Mouse (Mus musculus) large intestine, adult 2 months (tissue): ENCODE results near the gene Sec22b. TPM values are rescaled to one million over a fixed set of nuclear protein-coding genes. Genes with fewer than 3 reads are reported as not detected.
A peak's percentile ranks its signal among the peaks of the same experiment; 100 is the strongest.

ENCODE experiments used
- DNase-seq: peaks from one replicate; pipeline ENCODE4 v3.0.0-alpha.2; 2012; ENCODE audit warnings: low read depth, low spot score
- WGBS: fragments of 180-500 bp; shearing (Covaris S2); methylation state at CpG from one replicate; pipeline ENCODE4 v1.1.7; 2018; 5-methylcytosine and 5-hydroxymethylcytosine counted together
- polyA plus RNA-seq: library from polyadenylated mRNA; depleted of rRNA; stranded (reverse); fragments of >200 nt; gene quantifications from 2 replicates; pipeline ENCODE4 v1.2.3, GENCODE M21; 2012; rRNA removed

Gene Sec22b
- 32.2 and 46.1 TPM in 2 replicates for polyA plus RNA-seq

DNA sequence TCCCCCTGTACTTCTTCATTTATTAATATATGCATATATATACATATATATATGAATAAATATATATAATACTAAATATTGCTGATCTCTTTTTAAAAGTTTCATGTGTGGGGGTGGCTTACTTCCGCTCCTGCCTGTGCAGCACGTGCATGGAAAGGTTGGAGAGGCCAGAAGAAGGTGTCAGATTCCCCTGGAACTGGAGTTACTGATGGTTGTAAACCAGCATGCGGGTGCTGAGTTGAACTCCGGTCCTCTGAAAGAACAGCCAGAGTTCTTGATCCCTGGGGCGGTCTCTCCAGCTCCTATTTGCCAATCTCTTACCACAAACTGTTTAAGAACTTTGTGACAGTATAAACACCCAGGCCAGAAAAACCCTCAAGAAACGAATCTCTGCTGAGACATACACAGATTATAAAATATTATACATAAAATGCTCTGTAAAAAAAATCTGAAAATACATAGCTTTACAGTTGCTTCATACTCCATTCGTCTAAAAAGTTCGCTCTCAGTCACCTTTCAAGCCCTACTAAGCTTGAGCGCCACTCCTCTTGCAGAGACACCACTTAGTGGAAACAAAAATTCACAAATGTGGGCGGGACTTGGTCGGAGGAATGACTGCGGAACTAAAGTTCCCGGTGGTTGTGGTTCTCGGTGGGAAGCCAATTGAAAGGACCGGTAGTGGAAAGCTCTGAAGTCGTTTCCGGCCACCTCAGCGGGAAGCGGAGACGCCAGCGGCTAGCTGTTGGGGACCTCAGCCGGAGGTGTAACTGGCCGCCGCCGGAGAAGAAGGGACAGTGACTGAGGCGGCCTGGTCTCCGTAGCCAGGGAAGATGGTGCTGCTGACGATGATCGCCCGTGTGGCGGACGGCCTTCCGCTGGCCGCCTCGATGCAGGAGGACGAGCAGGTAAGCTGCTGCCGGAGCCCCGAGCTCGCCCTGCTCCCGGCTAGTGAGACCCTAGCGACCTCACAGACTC is at the start of gene Sec22b:
Gene Sec22b (plus strand): TSS at position 675 of the 975 bp plus-strand sequence.
- DNase-seq = peak; percentile 69
- WGBS = 2% methylated on average over 41 of the region's 41 CpGs

DNA sequence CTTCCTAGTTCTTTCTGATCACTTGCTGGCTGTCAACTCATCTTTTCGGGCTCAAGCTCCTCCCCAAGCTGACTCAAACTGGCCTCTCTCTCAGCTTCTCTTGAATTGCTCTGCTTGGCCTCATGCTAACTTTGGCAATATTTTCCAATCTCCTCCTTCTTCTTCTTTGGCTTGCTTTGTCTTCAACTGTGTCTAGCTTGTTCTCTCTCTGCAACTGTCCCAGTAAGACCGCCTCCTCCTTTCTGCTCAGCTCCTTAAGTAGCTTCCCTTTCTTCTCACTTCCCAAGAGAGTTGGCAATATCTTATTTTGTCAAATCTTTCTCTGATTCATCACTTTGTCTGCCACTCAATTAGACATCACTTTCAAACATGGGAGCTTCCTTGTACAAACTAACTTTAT is 49.2 kb upstream of the Sec22b start:
- no peak for DNase-seq
- 89% methylated on average over 2 of the region's 2 CpGs for WGBS

DNA sequence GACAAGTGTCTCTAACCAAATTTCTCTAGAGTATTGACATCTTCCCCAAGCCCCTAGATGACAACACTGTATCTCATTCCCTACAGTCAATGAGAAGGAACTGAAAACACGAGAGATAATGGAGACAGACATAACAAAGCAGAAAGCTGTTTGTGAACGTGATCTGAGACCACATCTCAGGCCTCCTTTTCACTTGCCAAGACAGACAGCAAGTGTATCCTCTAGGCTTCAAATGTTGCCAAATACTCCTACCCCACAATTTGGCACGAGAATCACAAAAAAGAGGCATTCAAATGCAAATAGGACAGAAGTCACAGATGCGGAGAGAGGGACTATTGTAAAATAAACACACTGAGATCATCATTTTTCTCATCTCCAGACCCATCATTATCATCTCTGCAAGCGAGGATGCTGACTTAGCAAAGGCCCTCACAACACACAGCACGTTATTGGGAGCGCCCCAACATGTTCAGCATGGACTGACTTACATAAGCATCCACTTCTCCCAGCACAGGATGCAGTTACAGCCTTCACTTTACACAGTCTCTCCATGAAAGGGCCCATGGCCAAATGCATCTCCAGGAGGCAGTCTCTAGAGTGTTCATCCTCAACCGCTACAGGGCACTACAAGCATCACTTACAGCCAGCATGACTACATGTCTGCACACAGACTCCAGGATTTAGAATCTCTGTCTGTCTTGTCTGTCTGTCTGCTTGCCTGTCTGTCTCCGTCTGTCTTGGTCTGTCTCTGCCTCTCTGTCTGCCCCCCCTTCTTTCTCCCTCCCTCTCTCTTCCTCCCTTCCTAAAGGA is 46.2 kb upstream of the Sec22b start:
- 83% methylated on average over 9 of the region's 9 CpGs for WGBS
- DNase-seq = no peak

DNA sequence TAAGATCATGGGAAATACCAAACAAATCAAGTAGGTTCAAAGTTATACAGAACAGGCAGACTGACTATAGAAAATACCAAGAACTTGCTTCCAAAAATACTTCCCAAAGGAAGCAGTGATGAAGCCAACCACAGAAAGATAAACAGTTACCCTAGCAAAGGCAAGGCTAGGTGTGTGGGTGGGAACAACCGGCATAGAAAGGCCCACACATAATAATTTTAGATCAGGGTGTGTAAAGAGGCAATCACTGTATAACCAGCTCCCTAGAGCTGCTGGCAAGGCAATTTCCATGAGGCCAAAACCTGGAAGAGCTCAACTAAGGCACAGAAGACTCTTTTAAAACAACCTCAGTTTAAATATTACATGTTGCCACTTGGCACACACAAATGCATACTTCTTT is 41.6 kb upstream of the Sec22b start:
- DNase-seq = no peak
- 28% methylated on average over 1 of the region's 1 CpGs for WGBS

DNA sequence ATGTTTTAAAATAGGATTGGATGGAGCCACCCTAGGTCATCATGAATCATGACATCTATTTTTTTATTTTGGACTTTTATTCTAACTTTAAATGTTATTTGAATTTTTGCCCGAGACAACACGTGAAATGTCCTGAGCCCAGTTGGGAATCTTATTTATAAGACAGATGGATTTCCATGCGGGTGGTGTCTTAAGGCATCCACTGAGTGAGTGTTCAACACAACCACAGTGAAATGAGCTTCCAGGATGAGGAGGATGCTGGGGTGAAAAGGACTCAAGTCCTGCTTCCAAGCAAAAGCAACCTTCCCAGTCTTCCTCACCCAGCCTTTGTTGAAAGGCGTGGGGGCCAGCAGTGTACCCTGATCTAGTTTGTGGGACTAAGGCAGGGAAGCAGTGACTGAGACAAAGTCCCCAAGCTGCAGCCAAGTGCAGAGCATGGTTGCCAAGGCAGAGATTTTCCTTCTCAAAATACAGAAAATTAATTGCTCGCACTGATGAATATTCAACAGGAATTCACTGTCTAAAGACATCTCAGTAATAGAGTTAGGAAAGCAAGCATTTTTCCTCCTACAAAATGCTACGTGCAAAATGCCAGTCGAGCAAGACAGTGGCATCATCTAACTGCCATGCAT is 40.1 kb upstream of the Sec22b start:
- 88% methylated on average over 7 of the region's 7 CpGs for WGBS
- DNase-seq = no peak

GRCm38 (mm10) chr3:97866696-97867095 is 34.3 kb upstream of the Sec22b start:
- WGBS = 36% methylated on average over 4 of the region's 4 CpGs
- no peak for DNase-seq

DNA sequence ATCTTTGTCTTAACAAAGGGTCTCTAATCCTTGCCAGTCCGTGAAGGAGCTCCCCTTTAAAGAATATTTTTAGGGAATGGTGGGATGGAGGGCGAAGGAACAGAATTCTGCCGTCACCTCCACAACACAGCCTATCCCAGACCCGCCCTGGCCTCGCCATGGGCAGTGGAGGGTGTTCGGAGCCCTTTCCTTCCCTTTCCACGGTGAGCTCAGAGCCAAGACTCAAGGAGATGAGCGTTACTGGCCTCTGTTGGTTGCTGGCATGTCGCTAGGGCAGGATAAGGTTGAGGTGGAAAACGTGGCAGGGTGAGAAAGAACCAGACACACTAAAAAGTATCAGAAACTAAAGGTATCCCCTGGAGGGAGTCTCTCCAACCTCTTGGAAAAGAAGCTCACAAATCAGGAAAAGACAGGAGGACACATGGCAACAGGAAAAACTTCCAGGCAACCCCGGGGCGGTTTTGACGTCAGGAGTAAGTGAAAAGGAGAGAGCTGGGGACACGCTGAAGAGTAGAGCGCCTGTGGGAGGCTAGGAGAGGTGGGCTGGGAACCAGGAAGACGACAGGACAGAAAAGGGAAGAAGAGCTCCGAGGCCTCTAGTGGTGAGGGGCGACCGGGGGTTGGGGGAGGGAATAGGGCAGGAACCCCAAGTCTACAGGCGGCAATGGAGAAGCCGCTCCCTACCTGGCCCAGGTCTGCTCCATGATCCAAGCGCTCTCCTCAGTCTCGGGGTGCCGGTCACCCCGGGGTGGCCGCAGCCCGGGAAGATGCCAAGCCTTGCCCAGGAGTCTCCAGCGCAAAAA is 33.6 kb upstream of the Sec22b start:
- WGBS = 4% methylated on average over 28 of the region's 28 CpGs
- DNase-seq = no peak

DNA sequence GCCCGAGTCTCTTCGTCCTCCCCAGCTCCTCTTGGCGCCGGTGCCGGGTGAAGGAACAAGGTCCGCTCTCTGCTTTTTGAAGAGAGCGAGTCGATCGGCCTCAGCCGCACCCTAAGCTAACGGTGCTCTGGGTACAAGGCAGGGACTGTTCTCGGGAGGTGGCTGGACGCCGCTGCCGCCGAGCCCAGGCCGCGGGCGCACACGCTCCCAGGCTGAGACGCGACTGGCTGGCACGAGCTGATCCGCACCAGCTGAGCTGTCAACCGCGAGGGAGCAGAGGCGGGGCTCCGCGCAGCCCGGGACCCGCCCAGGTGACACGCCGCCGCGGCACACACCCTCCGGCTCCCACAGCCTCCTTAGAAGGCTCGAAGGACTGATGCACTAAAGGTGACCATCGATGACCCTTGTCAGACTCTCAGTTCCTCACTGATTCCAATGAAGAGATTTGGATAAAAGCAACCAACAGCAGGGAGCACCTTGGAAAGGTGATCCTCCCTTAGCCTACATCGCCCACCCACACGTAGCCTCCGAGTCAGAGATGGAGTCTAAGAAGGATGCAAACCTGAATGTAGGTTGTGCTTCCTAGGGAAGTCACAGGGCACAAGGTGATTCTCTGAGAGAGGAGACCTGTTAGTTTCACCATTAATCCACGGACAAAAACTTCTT is 32.8 kb upstream of the Sec22b start:
- no peak for DNase-seq
- WGBS = 3% methylated on average over 42 of the region's 42 CpGs

DNA sequence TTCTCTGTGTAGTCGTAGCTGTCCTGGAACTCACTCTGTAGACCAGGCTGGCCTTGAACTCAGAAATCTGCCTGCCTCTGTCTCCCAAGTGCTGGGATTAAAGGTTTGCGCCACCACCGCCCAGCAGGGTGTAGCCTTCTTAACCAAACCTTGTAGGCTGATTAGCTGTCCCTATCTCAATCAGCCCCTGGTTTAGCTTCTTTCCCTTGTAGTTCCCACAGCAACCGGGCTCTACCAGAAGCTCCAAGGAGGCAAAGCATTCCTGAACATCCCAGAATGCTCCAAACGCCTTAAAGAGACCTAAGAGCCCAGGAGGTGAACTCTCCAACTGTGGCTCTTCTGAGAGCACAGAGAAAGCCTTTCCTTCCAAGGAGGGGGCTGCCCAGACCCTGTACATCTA is 32.3 kb upstream of the Sec22b start:
- WGBS = 57% methylated on average over 5 of the region's 5 CpGs
- DNase-seq = no peak

DNA sequence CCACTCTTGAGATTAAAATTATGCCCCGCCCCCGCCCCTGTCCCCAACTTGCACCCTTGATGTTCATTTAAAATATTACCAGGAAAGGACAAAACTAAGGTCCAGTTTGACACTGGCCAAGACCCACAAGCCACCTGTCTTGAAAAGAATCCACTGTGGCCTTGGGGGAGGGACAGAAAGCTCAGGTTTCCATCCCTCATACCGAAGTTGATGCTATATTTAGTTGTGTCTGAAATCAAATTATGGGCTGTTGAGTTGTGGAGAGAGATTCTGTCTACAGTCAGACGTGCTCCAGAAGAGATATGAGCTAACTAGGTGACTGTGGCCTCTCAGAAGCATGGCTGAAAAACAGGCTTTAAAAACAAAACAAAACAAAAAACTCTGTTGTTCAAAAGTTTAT is 31.3 kb upstream of the Sec22b start:
- no peak for DNase-seq
- 74% methylated on average over 4 of the region's 4 CpGs for WGBS

GRCm38 (mm10) chr3:97874777-97875176 is 26.2 kb upstream of the Sec22b start:
- WGBS = 58% methylated on average over 5 of the region's 5 CpGs
- DNase-seq = no peak

- DNase-seq = no peak
Observed at GRCm38 (mm10) chr3:97876259-97876658, 24.7 kb upstream of the Sec22b start.

DNA sequence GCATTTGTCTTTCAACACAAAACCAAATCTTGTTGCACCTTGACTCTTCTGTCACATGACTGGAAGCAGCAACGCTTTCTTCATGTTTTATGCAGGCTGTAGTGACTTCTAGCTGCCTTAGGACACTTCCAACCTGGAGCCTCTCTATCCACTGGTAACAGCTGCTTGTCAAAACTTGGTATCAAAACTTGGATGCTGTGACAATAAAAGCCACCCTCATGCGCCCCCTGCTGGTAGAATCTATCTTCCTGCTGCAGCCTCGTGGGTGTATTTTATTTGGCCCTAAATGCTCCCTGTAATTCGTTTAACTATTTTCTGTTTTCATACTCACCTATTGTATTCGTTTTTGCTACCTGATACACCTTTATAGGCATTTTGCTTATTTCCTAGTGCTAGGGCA is 21.8 kb upstream of the Sec22b start:
- WGBS = 7% methylated on average over 5 of the region's 5 CpGs

More at GRCm38 (mm10) chr3:97876259-97876658, 24.7 kb upstream of the Sec22b start:
- 18% methylated on average over 8 of the region's 8 CpGs for WGBS

DNA sequence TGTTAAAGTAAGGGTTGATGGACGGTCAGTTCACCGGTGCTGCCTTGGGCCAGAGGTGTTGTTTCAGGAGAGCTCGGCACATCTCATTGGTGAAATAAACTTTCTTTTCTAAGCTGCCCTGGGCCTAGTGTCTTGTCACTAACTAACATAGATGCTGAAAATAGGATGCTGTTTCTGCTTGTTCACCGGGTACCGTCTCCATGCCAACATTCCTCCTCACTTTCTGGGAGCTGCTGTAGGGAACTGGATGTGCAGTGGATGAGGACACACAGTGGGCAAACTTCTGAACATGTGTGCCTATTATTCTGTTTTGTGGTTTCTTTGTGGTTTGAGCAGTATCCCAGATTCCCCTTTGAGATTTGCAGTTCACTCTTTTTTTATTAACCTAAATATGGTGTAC is 19.4 kb upstream of the Sec22b start:
- WGBS = 94% methylated on average over 5 of the region's 5 CpGs
- DNase-seq = no peak

More for the DNA sequence above, 21.8 kb upstream of the Sec22b start:
- peak; percentile 64 for DNase-seq

DNA sequence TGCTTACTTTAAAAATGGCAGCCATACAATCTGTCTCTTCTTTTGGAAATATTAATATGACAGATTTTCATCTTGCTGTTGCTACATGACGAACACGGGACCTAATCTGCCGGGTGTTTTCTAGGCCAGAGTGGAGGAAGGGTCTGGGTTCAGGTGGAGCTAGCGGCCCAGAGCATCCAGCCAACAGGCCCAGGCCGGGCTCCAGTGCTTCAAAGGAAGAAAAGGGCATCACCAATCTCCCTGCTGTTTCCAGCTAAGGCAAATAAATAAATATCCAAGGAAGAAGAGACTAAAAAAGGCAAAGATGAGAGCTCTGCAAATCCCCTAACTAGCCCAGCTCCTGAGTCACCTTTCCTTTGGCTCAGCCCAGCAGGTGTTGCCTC is 13.2 kb upstream of the Sec22b start:
- 73% methylated on average over 5 of the region's 5 CpGs for WGBS
- DNase-seq = no peak

- no peak for DNase-seq
- 2% methylated on average over 44 of the region's 44 CpGs for WGBS
Observed at GRCm38 (mm10) chr3:97888168-97888901, 12.7 kb upstream of the Sec22b start, which contains the start of gene Pde4dip. Gene Pde4dip, minus strand, starts transcription at chr3:97888707.

DNA sequence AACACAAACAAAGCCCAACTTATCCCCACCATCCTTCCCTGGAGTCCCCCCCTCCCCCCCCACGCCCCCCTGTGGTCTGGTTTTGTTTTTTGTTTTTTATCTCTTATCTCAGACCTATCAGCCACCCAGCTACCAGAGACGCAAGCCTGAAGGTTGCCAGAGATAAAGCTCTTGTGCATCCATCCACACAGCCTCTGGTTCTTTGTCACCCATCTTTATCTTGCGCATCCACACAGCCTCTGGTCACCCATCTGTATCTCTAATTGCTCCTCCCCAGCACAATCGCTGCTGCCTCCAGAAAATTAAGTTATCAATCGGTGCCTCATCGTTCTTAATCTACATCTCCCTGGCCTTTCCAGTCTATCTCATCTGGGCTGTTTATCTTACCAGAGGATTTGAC is 10.8 kb upstream of the Sec22b start:
- DNase-seq = no peak
- WGBS = 64% methylated on average over 6 of the region's 6 CpGs

GRCm38 (mm10) chr3:97894695-97895094 is 6.3 kb upstream of the Sec22b start:
- no peak for DNase-seq
- WGBS = 53% methylated on average over 6 of the region's 6 CpGs
